Mouse (Mus musculus): ENCODE results near the gene Mpp6.

GRCm38 (mm10) chr6:50091462-50092154, 18.4 kb upstream of the Mpp6 start:
- no peak for TF ChIP-seq CTCF (conservative IDR thresholded peaks at IDR 0.05; ENCODE audit: insufficient read depth, insufficient read length, low read depth, low read length)
- no peak for TF ChIP-seq POLR2A (IDR thresholded peaks at IDR 0.05; ENCODE audit: low read depth, low read length)

Data from kidney, adult 2 months (tissue).